Mouse (Mus musculus): ENCODE measurements at regions not wholly inside any gene's neighbourhood (a gene's known extent, or its start where the extent isn't known, plus 50 kb on each side); places are given as distances from the start of the nearest gene placed in this dataset.

- TF ChIP-seq CTCF (IDR thresholded peaks at IDR 0.05; ENCODE audit: borderline replicate concordance, insufficient read depth, low read length) (no peak), POLR2A (IDR thresholded peaks at IDR 0.05; ENCODE audit: low read depth, low read length) (no peak)
Measured at GRCm38 (mm10) chr16:53418416-53418815, 964.5 kb upstream of the Alcam start.

All from embryonic fibroblast, embryonic 13.5 days (primary cell).